9 mouse cellular contexts compared by ENCODE assay signal in the genomic region with DNA sequence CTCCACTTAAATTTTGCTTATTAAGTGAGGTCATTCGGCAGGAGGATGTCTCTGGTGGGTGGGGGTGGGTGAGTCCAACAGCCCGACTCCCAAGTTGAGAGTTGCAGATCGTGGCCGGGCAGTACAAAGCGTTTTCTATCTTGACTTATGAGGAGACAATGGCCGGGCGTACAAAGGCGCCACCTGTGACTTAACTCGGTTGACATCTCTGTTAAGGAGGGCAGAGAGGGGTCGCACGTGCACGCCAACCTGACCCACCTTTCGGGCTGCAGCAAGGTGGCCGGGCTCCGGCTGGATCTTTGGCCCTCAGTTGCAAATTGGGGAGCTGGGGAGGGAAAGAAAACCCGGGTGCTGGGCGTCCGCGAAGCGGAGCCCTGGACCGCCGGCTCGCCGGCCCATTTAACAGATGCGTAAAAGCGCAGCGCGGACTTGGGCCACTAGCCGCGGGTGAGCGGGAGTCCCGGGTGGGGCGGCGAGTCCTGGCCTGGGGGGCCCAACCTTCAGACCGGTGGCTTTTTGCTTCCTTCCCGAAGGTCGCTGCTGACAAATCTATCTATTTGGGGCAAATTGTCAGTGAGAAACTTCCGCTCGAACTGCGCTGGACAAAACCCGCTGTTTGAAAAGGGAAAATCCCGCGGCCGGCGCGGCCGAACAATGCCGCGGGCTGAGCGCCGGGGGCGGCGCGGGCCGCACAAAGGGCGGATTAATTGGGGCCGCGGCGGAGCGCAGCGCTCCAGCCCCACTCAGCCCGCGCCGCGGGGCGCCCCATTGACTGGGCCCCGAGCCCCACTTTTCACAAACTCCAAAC. TPM values are rescaled to one million over a fixed set of nuclear protein-coding genes. Genes with fewer than 3 reads are reported as not detected.
DNase-seq lines count a peak whose midpoint lies in the region; ATAC-seq and TF ChIP-seq lines count a peak whose summit lies in the region.
"Had no signal": no experiment of that assay in that cellular context is flagged by ENCODE, and none has a peak within 500 bp of the region (broad histone marks: within the 10 kb centered on the region; RNA-seq: fewer than 3 reads in every experiment).

No protein-coding gene starts in this region.

- H3K4me1 ChIP-seq in CH12.LX (ENCODE audit: control insufficient read depth in 1 of 2, insufficient read depth in 2 of 2), result peaks cover 6 to 12% of the 10 kb centered on the region in 2 experiments
- peaks cover 40% of the 10 kb centered on the region for H3K4me1 ChIP-seq in forebrain, embryonic 15.5 days
- H3K4me1 ChIP-seq in liver, embryonic 16.5 days (ENCODE audit: control insufficient read depth, low read depth, low read length), result no peaks in the 10 kb centered on the region; the same call in none of the 2 replicates

- DNase-seq in gastrocnemius, adult 2 months, result no peak
- no peak for DNase-seq in gastrocnemius, postnatal 25 days
- DNase-seq in CH12.LX (ENCODE audit: extremely low read depth), result peak; percentile 23
- DNase-seq in cerebellum, postnatal 4 days (ENCODE audit: low spot score in 2 of 2), result no peak
- no peak for DNase-seq in gastrocnemius, postnatal 4 days (ENCODE audit: low spot score in 2 of 2)

- TF ChIP-seq RAD21 in CH12.LX (IDR thresholded peaks at IDR 0.05; ENCODE audit: low read depth, low read length), result no peak

- ATAC-seq in forebrain, embryonic 15.5 days (replicated peaks), result peak; percentile 66
- no peak for ATAC-seq in liver, embryonic 16.5 days (ENCODE audit: low read depth)
- ATAC-seq in activated CD4-positive, CD25-positive, alpha-beta regulatory T cell, adult 4 months, result no peak

- no peaks in the 10 kb centered on the region for H3K79me2 ChIP-seq in CH12.LX (replicated peaks; ENCODE audit: control insufficient read depth, extremely low read depth, insufficient read depth, poor library complexity, severe bottlenecking)

- peak overlapping the region; percentile 32; the same call in 1 of the 2 replicates for H3K9ac ChIP-seq in CH12.LX (ENCODE audit: insufficient read depth, low read depth)
- peak overlapping the region; percentile 48 for H3K9ac ChIP-seq in forebrain, embryonic 15.5 days (replicated peaks)
- H3K9ac ChIP-seq in liver, embryonic 16.5 days (ENCODE audit: low read depth, low read length), result no peak overlapping the region

- peak overlapping the region; percentile 70 for H3K4me2 ChIP-seq in CH12.LX (ENCODE audit: insufficient read depth, low read depth, poor library complexity, severe bottlenecking)
- H3K4me2 ChIP-seq in forebrain, embryonic 15.5 days (replicated peaks), result peak overlapping the region; percentile 77
- H3K4me2 ChIP-seq in liver, embryonic 16.5 days (ENCODE audit: low read depth, low read length), result peak overlapping the region; percentile 7

- H3K27ac ChIP-seq in gastrocnemius, adult 2 months, result no peak overlapping the region
- no peak overlapping the region for H3K27ac ChIP-seq in CH12.LX (ENCODE audit: insufficient read depth, low read depth)
- H3K27ac ChIP-seq in forebrain, embryonic 15.5 days (replicated peaks), result peak overlapping the region; percentile 11; the same call in 1 of the 2 replicates
- no peak overlapping the region for H3K27ac ChIP-seq in liver, embryonic 16.5 days (ENCODE audit: low read length)

- dilution Hi-C loops in CH12.LX (cut with MboI; ENCODE audit: extremely low pct_ligation_motif_present, extremely low pct_unique_long_range_greater_than_20kb, low sequenced_read_pairs), result no loop called here

- in situ Hi-C loops in CH12.LX (cut with MboI; ENCODE audit: low pct_ligation_motif_present, low pct_unique_long_range_greater_than_20kb, low sequenced_read_pairs), result no loop called here

- TF ChIP-seq EP300 in CH12.LX (IDR thresholded peaks at IDR 0.05; ENCODE audit: low read length), result no peak

- H3K36me3 ChIP-seq in CH12.LX (replicated peaks in 1 of 2; ENCODE audit: control insufficient read depth in 1 of 2, insufficient read depth in 1 of 2, low read length in 1 of 2), result no peaks in the 10 kb centered on the region
- H3K36me3 ChIP-seq in forebrain, embryonic 15.5 days, result no peaks in the 10 kb centered on the region
- no peaks in the 10 kb centered on the region for H3K36me3 ChIP-seq in liver, embryonic 16.5 days (ENCODE audit: control insufficient read depth, insufficient read depth)

- under 1% methylated on average over 66 of the region's 67 CpGs for WGBS in forebrain, embryonic 15.5 days
- WGBS in liver, embryonic 16.5 days (ENCODE audit: insufficient replicate concordance), result under 1% methylated on average over 67 of the region's 67 CpGs

- TF ChIP-seq CTCF in gastrocnemius, adult 2 months (IDR thresholded peaks at IDR 0.05), result no peak
- peak in 1 of 2 experiments; percentile 16; a peak in 1 of 4 replicates for TF ChIP-seq CTCF in CH12.LX (conservative IDR thresholded peaks at IDR 0.05 in 1 of 2, IDR thresholded peaks at IDR 0.05 in 1 of 2; ENCODE audit: low read depth in 2 of 2, low read length in 2 of 2)

- peak overlapping the region; percentile 49 for H3K4me3 ChIP-seq in gastrocnemius, adult 2 months
- H3K4me3 ChIP-seq in CH12.LX (replicated peaks in 1 of 3; ENCODE audit: low read depth in 2 of 3, low read length in 2 of 3, poor library complexity in 1 of 3), result peak overlapping the region in 2 of 3 experiments; percentile 42 to 54
- H3K4me3 ChIP-seq in forebrain, embryonic 15.5 days, result peak overlapping the region; percentile 44
- peak overlapping the region; percentile 17; the same call in 1 of the 2 replicates for H3K4me3 ChIP-seq in liver, embryonic 16.5 days (ENCODE audit: low read depth, low read length)

- TF ChIP-seq POLR2A in CH12.LX (IDR thresholded peaks at IDR 0.05; ENCODE audit: low read depth, low read length), result no peak

- peaks cover 37% of the 10 kb centered on the region for H3K27me3 ChIP-seq in CH12.LX (replicated peaks)
- H3K27me3 ChIP-seq in forebrain, embryonic 15.5 days, result peaks cover 9% of the 10 kb centered on the region; the same call in 1 of the 2 replicates
- H3K27me3 ChIP-seq in liver, embryonic 16.5 days (ENCODE audit: control insufficient read depth, insufficient read depth, low read depth, low read length), result peaks cover 94% of the 10 kb centered on the region

- no peaks in the 10 kb centered on the region for H3K9me3 ChIP-seq in CH12.LX (replicated peaks; ENCODE audit: low read length)
- H3K9me3 ChIP-seq in forebrain, embryonic 15.5 days, result no peaks in the 10 kb centered on the region
- no peaks in the 10 kb centered on the region for H3K9me3 ChIP-seq in liver, embryonic 16.5 days (replicated peaks; ENCODE audit: control insufficient read depth, low read length)

- intact Hi-C loops in gastrocnemius, adult 2 months (cut with DNase I), result no loop called here

TF ChIP-seq in CH12.LX, 34 proteins besides CTCF, POLR2A, EP300 and RAD21 (continues in another document):
- TF ChIP-seq UBTF (IDR thresholded peaks at IDR 0.05; ENCODE audit: low read depth, low read length), result 0 out of 2 replicates have a peak, but pooled peaks have one; percentile 33
- no peak for TF ChIP-seq TBP (conservative IDR thresholded peaks at IDR 0.05; ENCODE audit: low read depth, low read length)
- TF ChIP-seq E2F4 (IDR thresholded peaks at IDR 0.05; ENCODE audit: insufficient replicate concordance, low read depth, low read length), result no peak
- TF ChIP-seq IRF4 (IDR thresholded peaks at IDR 0.05; ENCODE audit: low read depth, low read length), result no peak
- no peak for TF ChIP-seq RCOR1 (conservative IDR thresholded peaks at IDR 0.05; ENCODE audit: low read depth, low read length)
- no peak for TF ChIP-seq SMC3 (IDR thresholded peaks at IDR 0.05; ENCODE audit: low read depth, low read length)
- no peak for TF ChIP-seq MYC (IDR thresholded peaks at IDR 0.05; ENCODE audit: low read depth, low read length)
- TF ChIP-seq MAFK (IDR thresholded peaks at IDR 0.05; ENCODE audit: insufficient replicate concordance, low read length), result no peak
- no peak for TF ChIP-seq PAX5 (IDR thresholded peaks at IDR 0.05; ENCODE audit: low read length)
- no peak for TF ChIP-seq GABPA (IDR thresholded peaks at IDR 0.05; ENCODE audit: insufficient replicate concordance, low read depth, low read length)
- no peak for TF ChIP-seq ETS1 (conservative IDR thresholded peaks at IDR 0.05; ENCODE audit: low read depth, low read length)
- TF ChIP-seq ZC3H11A (IDR thresholded peaks at IDR 0.05; ENCODE audit: low read depth, low read length), result no peak
- no peak for TF ChIP-seq ZNF384 (IDR thresholded peaks at IDR 0.05; ENCODE audit: low read depth, low read length)
- TF ChIP-seq ELF1 (IDR thresholded peaks at IDR 0.05; ENCODE audit: low read depth, low read length), result no peak
- TF ChIP-seq JUND (conservative IDR thresholded peaks at IDR 0.05; ENCODE audit: low read depth, low read length), result no peak
- TF ChIP-seq MAZ (IDR thresholded peaks at IDR 0.05; ENCODE audit: low read depth, low read length), result no peak
- TF ChIP-seq NRF1 (IDR thresholded peaks at IDR 0.05; ENCODE audit: low read depth, low read length), result no peak
- TF ChIP-seq MAX (IDR thresholded peaks at IDR 0.05; ENCODE audit: low read length), result peak; percentile 38; the same call in 1 of the 2 replicates
- 0 out of 2 replicates have a peak, but pooled peaks have one; percentile 25 for TF ChIP-seq SIN3A (IDR thresholded peaks at IDR 0.05; ENCODE audit: low read length)
- no peak for TF ChIP-seq JUN (IDR thresholded peaks at IDR 0.05; ENCODE audit: insufficient read depth, low read depth, low read length)
- no peak for TF ChIP-seq CHD2 (IDR thresholded peaks at IDR 0.05; ENCODE audit: low read length)
- TF ChIP-seq CHD1 (IDR thresholded peaks at IDR 0.05; ENCODE audit: low read depth, low read length), result no peak

RNA-seq across cellular contexts. Expression of a gene that starts 7.8 kb away (rescaled TPM):
- total RNA-seq in gastrocnemius, adult 2 months (2021), result 10 to 100 TPM; 14.7 to 22.2 TPM
- 10 to 100 TPM; 18.0 to 20.6 TPM for total RNA-seq in gastrocnemius, postnatal 25 days (2021)
- total RNA-seq in CH12.LX (2012; rRNA removed) (19.4 TPM in 2 replicates), CH12.LX (2014; rRNA removed) (30.2 and 31.8 TPM in 2 replicates)
- 17.3 and 19.4 TPM in 2 replicates for polyA plus RNA-seq in CH12.LX (2012; ENCODE audit: insufficient read length, low read depth)
- polyA plus RNA-seq in forebrain, embryonic 15.5 days (2015; fragmentation: Nextera tagmentation; extraction: Ambion mirVana), result 50.8 and 51.5 TPM in 2 replicates
- polyA plus RNA-seq in liver, embryonic 16.5 days (2015; fragmentation: Nextera tagmentation; extraction: Ambion mirVana), result 10.5 and 11.0 TPM in 2 replicates
- polyA plus RNA-seq in activated CD4-positive, CD25-positive, alpha-beta regulatory T cell, adult 4 months (2017; shearing (Covaris generic)), result 10 to 100 TPM; 35.5 to 46.7 TPM
- 1 to 10 TPM; 6.7 to 7.4 TPM for total RNA-seq in gastrocnemius, postnatal 4 days (2021)

RNA-seq across cellular contexts. Expression of a gene that starts 8.0 kb away (rescaled TPM):
- total RNA-seq in gastrocnemius, adult 2 months (2021), result not detected
- not detected for total RNA-seq in gastrocnemius, postnatal 25 days (2021)
- total RNA-seq in CH12.LX (2012; rRNA removed), result not detected in 2 replicates
- total RNA-seq in CH12.LX (2014; rRNA removed), result not detected in 2 replicates
- not detected in 2 replicates for polyA plus RNA-seq in CH12.LX (2012; ENCODE audit: insufficient read length, low read depth)
- polyA plus RNA-seq in forebrain, embryonic 15.5 days (2015; fragmentation: Nextera tagmentation; extraction: Ambion mirVana), result 35.4 and 40.5 TPM in 2 replicates
- not detected in 2 replicates for polyA plus RNA-seq in liver, embryonic 16.5 days (2015; fragmentation: Nextera tagmentation; extraction: Ambion mirVana)
- polyA plus RNA-seq in activated CD4-positive, CD25-positive, alpha-beta regulatory T cell, adult 4 months (2017; shearing (Covaris generic)), result not detected
- total RNA-seq in gastrocnemius, postnatal 4 days (2021), result not detected
- polyA plus RNA-seq: large intestine, adult 2 months had no signal

Comparison
In these comparisons a context has a peak if more than half of its experiments do, and no peak if none do; other contexts are left out.
1. H3K4me2 ChIP-seq: peak in every context shown above with its lines; median percentile 77 in forebrain, embryonic 15.5 days; 70 in CH12.LX; 7 in liver, embryonic 16.5 days.